Mouse (Mus musculus): ENCODE measurements around the gene Slc23a2.

Gene Slc23a2

DNA sequence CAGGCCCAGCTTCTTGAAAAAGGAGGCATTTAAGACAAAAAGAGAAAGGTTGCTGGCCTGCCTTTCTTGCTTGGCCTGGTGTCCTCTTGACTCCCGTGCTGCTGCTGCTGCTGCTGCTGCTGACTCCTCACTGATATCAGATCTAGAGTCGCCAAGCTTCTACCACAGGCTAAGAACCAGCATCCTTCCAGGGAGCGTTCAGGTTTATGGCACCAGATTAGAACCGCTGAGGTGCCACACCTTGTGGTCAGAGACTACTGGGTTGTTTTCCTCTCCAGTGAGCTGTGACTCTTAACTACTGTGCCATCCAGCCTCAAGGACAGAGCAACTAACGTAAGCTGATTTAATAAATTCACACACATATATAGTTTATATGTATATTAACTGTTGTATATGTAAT is 93.1 kb downstream of the Slc23a2 start:
- DNase-seq (ENCODE audit: low read depth in 1 of 2, low spot score in 2 of 2), result no peak

- no peak for DNase-seq (ENCODE audit: low read depth in 1 of 2, low spot score in 2 of 2)
These were observed 95.0 kb downstream of the Slc23a2 start for GRCm38 (mm10) chr2:132049921-132050320.

GRCm38 (mm10) chr2:132049491-132049890 is 95.4 kb downstream of the Slc23a2 start:
- DNase-seq (ENCODE audit: low read depth in 1 of 2, low spot score in 2 of 2), result no peak

DNA sequence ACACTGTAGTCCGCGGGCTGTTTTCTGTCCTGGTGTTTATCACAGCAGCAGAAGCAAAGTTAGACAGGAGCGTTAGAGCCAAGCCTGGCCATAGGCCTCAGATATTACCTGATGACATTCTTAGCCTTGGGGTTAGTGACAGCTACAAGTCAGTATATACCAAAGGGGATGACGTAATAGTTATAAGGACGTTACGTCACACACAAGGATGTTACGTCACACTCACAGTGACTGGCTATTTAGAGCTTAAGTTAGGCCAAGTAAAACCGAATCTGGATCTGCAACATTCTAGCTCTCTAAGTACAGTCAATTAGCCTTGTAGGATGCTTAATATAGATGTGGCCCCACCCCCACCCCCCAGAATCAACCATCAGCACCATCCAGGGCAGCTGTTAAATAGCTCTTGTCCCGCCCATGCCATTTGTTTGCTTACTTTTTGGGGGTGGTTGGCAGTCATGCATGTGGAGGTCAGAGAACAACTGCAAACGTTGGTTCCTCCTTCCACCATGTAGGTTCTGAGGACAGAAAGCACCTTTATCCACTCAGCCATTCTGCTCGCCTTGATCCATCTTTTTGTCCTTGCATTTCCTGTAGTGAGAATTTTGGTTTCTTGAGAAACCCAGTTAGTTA is 96.7 kb downstream of the Slc23a2 start:
- no peak for DNase-seq (ENCODE audit: low read depth in 1 of 2, low spot score in 2 of 2)

DNA sequence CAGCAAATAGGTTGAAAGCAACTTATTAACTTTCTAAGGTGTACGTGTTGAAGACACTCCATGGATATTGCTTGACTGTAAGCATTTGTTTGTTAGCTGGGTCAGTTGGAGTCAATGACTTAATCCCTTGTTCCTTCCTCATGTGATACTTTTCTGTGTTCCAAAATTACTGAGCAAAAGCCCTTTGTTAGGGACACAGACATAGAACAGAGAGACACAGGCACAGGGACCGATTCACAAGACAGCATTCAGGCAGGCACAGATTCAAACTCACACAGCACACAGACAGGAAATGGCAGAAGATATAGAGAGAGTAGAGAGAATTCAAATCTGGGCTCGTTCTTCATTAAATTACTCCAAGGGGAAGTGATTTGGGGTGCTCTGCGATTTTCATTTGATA is 97.5 kb downstream of the Slc23a2 start:
- DNase-seq (ENCODE audit: low read depth in 1 of 2, low spot score in 2 of 2), result no peak

- DNase-seq (ENCODE audit: low read depth in 1 of 2, low spot score in 2 of 2), result no peak
These were observed 98.2 kb downstream of the Slc23a2 start for GRCm38 (mm10) chr2:132046659-132047058.

DNA sequence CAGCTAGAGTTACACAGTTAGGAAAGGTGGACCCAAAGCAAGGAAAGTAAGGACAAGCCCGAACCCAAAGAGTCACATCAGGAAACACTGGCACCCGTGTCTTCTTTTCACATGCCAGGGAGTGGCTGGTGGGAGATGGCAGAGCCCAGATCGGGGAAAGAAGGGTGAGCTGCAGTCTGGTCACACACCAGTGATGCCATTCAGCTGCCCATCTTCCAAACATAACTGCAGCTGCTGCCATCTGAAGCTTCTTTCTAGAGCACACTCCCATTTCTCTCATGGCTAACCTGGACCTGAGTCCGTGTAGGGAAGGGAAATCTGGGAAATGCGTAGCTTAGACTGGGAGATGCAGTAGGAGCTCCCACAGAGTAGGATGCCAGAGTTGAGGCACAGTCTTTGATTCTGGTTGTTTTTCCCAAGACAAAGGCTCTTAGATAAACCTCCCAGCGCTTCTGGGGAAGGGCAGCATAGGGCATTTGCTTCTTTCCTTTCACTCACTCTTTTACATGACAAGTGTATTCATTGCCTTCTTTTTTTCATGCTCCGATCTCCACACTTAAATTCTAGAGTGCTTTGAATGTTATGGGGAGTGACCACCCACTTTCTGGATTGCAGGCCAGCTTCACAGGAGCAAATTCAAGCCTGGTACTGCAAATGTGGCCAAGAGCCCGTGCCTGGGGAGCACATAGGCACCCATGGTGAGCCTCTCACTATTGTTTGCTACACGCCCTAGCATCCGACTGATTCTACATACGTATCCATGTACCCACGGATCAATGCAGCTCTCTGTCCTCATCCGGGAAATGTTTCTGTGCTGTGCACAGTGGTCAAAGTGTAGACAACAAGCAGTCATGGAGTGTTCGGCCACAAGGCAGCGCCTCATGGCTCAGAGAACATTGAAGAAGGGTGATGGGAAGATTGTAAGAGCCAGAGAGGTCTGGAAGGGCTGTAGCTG is 100.3 kb downstream of the Slc23a2 start:
- no peak for DNase-seq (ENCODE audit: low read depth in 1 of 2, low spot score in 2 of 2)

DNA sequence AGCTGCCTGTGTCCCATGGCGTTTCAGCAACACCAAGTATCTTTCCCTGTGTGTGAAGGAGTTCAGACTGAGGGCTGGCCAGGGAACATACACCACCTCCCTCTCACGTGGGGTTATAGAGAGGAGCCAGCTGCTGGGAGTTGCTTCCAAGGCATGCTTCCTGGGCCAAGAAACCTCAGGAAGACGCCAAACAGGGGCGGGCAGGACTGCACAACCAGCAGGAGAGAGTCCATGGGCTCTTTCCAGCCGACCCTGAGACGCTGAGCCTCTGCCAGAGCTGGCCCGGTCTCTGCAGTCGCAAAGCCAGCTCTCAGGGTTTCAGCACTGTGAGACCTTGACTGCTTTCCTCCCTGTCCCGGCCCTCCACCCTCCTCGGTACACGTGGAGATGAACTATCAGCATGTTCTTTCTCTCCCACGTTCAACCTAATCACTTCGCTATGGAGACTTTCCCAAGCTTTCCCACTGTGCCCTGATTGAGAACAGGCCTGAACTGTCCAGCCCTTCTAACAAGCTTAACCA is 101.7 kb downstream of the Slc23a2 start:
- no peak for DNase-seq (ENCODE audit: low read depth in 1 of 2, low spot score in 2 of 2)

- DNase-seq (ENCODE audit: low read depth in 1 of 2, low spot score in 2 of 2), result no peak
These were observed 105.0 kb downstream of the Slc23a2 start for GRCm38 (mm10) chr2:132039894-132040293.

GRCm38 (mm10) chr2:132036326-132036725 is 108.6 kb downstream of the Slc23a2 start:
- DNase-seq (ENCODE audit: low read depth in 1 of 2, low spot score in 2 of 2), result no peak

- no peak for DNase-seq (ENCODE audit: low read depth in 1 of 2, low spot score in 2 of 2)
These were observed 109.5 kb downstream of the Slc23a2 start for GRCm38 (mm10) chr2:132035470-132035835.

- DNase-seq (ENCODE audit: low read depth in 1 of 2, low spot score in 2 of 2), result no peak
These were observed 110.1 kb downstream of the Slc23a2 start for GRCm38 (mm10) chr2:132034590-132035469.

DNA sequence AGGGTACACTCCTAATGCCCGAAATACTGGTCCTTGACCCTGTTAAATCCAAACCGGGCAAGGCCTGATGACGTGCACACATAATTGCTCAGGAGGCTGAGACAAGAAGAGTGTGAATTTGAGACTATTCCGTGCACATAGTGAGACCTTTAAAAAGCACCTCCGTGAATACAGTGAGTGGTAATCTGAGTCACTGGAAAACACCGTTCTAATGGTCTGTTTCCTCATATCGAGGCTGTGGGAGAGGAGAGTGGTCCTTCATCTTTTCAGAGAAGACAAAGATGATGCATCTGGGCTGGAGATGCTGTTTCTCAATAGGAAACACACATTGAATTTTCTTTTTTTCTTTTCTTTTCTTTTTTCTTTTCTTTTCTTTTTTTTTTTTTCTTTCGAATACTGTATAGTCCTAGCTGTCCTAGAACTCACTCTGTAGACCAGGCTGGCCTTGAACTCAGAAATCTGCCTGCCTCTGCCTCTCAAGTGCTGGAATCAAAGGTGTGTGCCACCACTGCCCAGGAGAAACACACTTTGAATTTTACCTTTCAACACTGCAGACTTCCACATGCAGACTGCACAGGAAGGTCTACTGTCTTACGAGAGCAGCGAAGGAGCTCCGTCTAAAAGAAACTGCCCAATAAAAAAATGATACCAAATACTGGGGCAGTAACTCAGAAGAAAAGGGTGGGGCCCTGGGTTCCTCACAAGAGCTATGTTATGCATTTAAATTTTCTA is 113.4 kb downstream of the Slc23a2 start:
- DNase-seq (ENCODE audit: low read depth in 1 of 2, low spot score in 2 of 2), result no peak

DNA sequence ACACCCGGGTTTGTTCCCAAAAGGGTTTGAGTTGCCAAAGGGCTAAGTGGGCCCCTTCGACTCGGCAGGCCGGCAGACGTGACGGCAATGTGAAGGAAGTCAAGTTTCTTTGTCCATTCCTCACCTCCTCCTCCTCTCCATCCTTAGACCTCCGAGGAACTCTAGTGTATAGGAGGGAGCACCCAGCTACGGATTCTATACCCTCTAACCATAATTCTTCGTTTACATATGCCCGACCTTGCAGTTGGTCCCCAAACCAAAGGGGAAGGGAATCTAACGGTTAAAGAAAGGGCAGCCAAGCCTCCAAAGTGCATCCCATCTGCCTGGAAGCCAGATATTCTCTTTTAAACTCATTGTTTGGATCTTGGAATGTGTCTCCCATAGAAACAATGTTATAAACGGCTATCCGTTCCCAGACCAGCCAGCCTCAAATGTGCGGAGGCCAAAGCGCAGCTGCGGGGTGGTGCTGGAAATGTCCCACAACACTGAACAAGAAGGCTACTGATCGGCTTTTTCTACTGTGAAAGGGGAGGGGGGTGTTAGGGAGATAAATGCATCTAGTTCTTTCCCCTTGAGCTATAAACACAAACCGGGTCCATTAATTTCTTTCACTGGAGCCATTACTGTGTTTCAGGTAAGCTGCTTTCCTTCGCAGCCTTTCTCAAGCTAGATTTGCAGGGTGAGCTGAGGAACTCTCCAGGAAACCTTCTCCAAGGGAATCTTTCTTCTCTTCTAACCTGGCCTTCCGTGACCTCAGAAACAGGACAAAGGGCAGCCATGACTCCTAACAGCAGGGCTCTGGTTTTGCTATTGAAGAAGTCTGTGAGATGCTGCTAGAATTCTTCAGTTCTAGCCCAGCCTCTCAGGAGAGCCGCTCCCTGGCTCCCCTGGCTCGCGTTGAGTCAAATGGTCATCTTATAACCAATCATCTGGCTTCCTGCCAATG is 114.2 kb downstream of the Slc23a2 start:
- DNase-seq (ENCODE audit: low read depth in 1 of 2, low spot score in 2 of 2), result no peak

- DNase-seq (ENCODE audit: low read depth in 1 of 2, low spot score in 2 of 2), result no peak
These were observed 115.1 kb downstream of the Slc23a2 start, which contains the start of gene Rassf2 for GRCm38 (mm10) chr2:132029646-132030417. Rassf2 (minus strand) TSS chr2:132030258.

GRCm38 (mm10) chr2:132028894-132029605 is 115.9 kb downstream of the Slc23a2 start:
- peak in 1 of 2 experiments; percentile 50 for DNase-seq (ENCODE audit: low read depth in 1 of 2, low spot score in 2 of 2)

DNA sequence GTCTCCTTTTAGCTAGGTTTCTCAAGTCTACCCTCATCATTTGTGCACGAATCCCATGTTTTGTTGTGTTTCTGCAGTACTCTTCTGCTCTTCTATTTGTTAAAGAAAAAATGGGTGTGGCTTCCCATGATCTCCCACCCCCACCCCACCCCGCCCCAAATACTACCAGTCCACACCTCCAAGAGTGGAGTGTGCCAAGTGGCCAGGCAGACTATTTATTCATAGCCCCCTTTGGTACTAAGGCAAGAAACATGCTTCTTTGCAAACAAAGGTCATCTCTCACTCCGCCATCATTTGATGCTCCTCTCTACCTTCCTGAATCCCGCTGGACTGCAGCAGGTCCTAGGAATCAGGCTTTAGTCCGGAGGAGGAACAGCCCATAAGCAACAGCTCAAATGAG is 116.8 kb downstream of the Slc23a2 start:
- DNase-seq (ENCODE audit: low read depth in 1 of 2, low spot score in 2 of 2), result no peak

GRCm38 (mm10) chr2:132027366-132027765 is 117.5 kb downstream of the Slc23a2 start:
- DNase-seq (ENCODE audit: low read depth in 1 of 2, low spot score in 2 of 2), result no peak

Measured in monocyte, adult 2 months (primary cell).